Mouse (Mus musculus) liver, adult 2 months (tissue): Measurements from ENCODE around the gene Zdhhc13. TPM values are rescaled to one million over a fixed set of nuclear protein-coding genes. Genes with fewer than 3 reads are reported as not detected.

Source experiments
- DNase-seq: peaks from one replicate; pipeline ENCODE4 v3.0.0-alpha.2; 2011; ENCODE audit warnings: low read depth, low spot score; ENCODE audit errors: extremely low read depth
- H3K27ac ChIP-seq: fragments of 200-500 bp; replicated peaks from 2 replicates; pipeline ENCODE4 v1.5.1; 2012; ENCODE audit warnings: low read depth, mild to moderate bottlenecking, control low read depth, inconsistent platforms, low read length; ENCODE audit not compliant: insufficient read depth
- H3K27me3 ChIP-seq: fragments of 200-500 bp; 2 replicates; pipeline ENCODE4 v1.6.1; 2012; ENCODE audit warnings: mild to moderate bottlenecking, moderate library complexity, low read length, inconsistent platforms; ENCODE audit not compliant: control insufficient read depth, insufficient read depth
- H3K36me3 ChIP-seq: fragments of 200-500 bp; 2 replicates; pipeline ENCODE4 v1.6.1; 2012; ENCODE audit warnings: low read length, inconsistent platforms; ENCODE audit not compliant: control insufficient read depth, insufficient read depth
- H3K4me1 ChIP-seq: fragments of 200-500 bp; 2 replicates; pipeline ENCODE4 v1.6.1; 2011; ENCODE audit warnings: low read length; ENCODE audit not compliant: control insufficient read depth, insufficient read depth
- H3K4me3 ChIP-seq: fragments of 200-500 bp; 2 replicates; pipeline ENCODE4 v1.5.1; 2011; ENCODE audit warnings: low read depth, mild to moderate bottlenecking, control low read depth, low read length, moderate library complexity; ENCODE audit not compliant: insufficient read depth
- H3K79me2 ChIP-seq: fragments of 200-500 bp; 2 replicates; pipeline ENCODE4 v1.6.1; 2012; ENCODE audit warnings: inconsistent platforms, mild to moderate bottlenecking, low read length, moderate library complexity; ENCODE audit not compliant: control insufficient read depth, insufficient read depth
- H3K9ac ChIP-seq: fragments of 200-500 bp; 2 replicates; pipeline ENCODE4 v1.6.1; 2012; ENCODE audit warnings: low read depth, mild to moderate bottlenecking, control low read depth, inconsistent platforms, low read length
- CTCF ChIP-seq: fragments of 200-500 bp; IDR thresholded peaks from 2 replicates; pipeline ENCODE4 v1.5.1; 2011; ENCODE audit warnings: low read depth, low read length, control low read depth
- POLR2A ChIP-seq: fragments of 200-500 bp; IDR thresholded peaks from 2 replicates; pipeline ENCODE4 v1.6.1; 2011; ENCODE audit warnings: low read length, control low read depth; ENCODE audit not compliant: insufficient read depth; ENCODE audit errors: extremely low read depth
- WGBS: fragments of 180-500 bp; shearing (Covaris S2); methylation state at CpG from one replicate; pipeline ENCODE4 v1.1.7; 2018; 5-methylcytosine and 5-hydroxymethylcytosine counted together
- polyA plus RNA-seq: library from polyadenylated mRNA; depleted of rRNA; stranded (reverse); fragments of >200 nt; gene quantifications from 2 replicates; pipeline ENCODE4 v1.2.3, GENCODE M21; 2012
- total RNA-seq: library from RNA; depleted of rRNA; stranded (reverse); fragments of >200 nt; gene quantifications from 2 replicates; pipeline ENCODE4 v1.2.3, GENCODE M21; 2014

The Zdhhc13 gene
- total and polyA plus RNA-seq, 2 experiments = 3.0 to 6.2 TPM

- TF ChIP-seq CTCF (no peak), POLR2A (no peak)
- 41% methylated on average over 3 of the region's 3 CpGs for WGBS
- no peaks in the 10 kb centered on the region for H3K36me3 ChIP-seq
- no peaks in the 10 kb centered on the region for H3K79me2 ChIP-seq
- no peak overlapping the region for H3K4me3 ChIP-seq
- H3K4me1 ChIP-seq = no peaks in the 10 kb centered on the region
- no peaks in the 10 kb centered on the region for H3K27me3 ChIP-seq
- peak; percentile 49 for DNase-seq
- H3K9ac ChIP-seq = no peak overlapping the region
- no peak overlapping the region for H3K27ac ChIP-seq
Measured at GRCm38 (mm10) chr7:48755825-48756224, 33.0 kb upstream of the Zdhhc13 start.

DNA sequence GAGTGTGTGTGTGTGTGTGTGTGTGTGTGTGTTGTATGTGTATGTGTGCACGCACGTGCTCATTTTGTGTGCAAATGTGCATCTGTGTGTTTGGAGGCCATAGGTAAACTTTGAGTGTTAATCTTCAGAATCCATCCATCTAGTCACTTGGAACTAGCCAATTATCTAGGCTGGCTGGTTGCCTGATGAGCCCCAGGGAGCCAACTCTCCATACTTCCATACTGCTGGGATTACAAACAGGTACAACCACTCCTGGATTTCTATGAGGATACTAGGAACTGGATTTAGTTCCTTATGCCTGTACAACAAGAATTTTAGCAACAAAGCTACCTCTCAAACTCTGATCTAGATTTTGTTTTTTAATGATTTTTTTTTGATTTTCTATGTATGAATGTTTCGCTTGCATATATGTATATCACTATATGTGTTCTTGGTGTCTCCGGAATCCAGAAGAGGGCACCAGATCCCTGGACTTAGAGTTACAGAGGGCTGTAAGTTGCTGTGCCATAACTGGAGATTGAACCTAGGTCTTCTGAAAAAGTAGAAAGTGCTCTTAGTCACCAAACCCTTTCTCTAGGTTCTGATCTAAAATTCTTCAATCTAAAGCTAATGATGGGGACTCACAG, 32.4 kb upstream of the Zdhhc13 start:
- H3K36me3 ChIP-seq = no peaks in the 10 kb centered on the region
- TF ChIP-seq CTCF = no peak
- no peak for TF ChIP-seq POLR2A
- no peaks in the 10 kb centered on the region for H3K4me1 ChIP-seq
- no peaks in the 10 kb centered on the region for H3K79me2 ChIP-seq
- H3K9ac ChIP-seq = no peak overlapping the region
- no peak for DNase-seq
- H3K27ac ChIP-seq = no peak overlapping the region
- H3K4me3 ChIP-seq = no peak overlapping the region
- 97% methylated on average over 4 of the region's 4 CpGs for WGBS
- H3K27me3 ChIP-seq = no peaks in the 10 kb centered on the region

- no peak for DNase-seq
- no peak overlapping the region for H3K4me3 ChIP-seq
- no peak for TF ChIP-seq CTCF
- TF ChIP-seq POLR2A = no peak
- no peak overlapping the region for H3K27ac ChIP-seq
- H3K79me2 ChIP-seq = no peaks in the 10 kb centered on the region
- H3K36me3 ChIP-seq = no peaks in the 10 kb centered on the region
- WGBS = 77% methylated on average over 1 of the region's 1 CpGs
- H3K9ac ChIP-seq = no peak overlapping the region
- H3K27me3 ChIP-seq = no peaks in the 10 kb centered on the region
- H3K4me1 ChIP-seq = no peaks in the 10 kb centered on the region
Measured at GRCm38 (mm10) chr7:48758083-48758482, 30.7 kb upstream of the Zdhhc13 start.

DNA sequence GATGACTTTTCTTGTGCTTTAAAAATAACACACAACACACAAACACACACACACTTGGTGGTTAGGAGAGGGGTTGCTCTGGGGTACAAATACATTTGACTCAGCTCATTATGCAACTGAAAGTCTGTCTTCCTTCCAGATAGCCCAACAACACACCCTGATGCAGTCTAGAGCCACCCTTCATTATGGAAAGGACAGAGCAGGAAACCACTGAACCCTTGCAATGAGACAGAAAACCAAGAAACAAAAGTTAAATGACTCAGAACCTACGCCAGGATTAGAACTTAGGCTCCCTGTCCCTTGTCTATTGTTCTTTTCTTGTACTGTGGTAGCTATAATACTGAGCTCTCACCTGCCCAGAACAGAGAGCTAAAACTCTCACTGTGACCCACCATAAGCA, 28.0 kb upstream of the Zdhhc13 start:
- TF ChIP-seq CTCF (no peak), POLR2A (no peak)
- Histone ChIP-seq H3K79me2 (no peaks in the 10 kb centered on the region), H3K4me1 (no peaks in the 10 kb centered on the region), H3K9ac (no peak overlapping the region), H3K36me3 (no peaks in the 10 kb centered on the region), H3K27me3 (no peaks in the 10 kb centered on the region), H3K4me3 (no peak overlapping the region), H3K27ac (no peak overlapping the region)
- no peak for DNase-seq
- WGBS = 100% methylated on average over 1 of the region's 1 CpGs

DNA sequence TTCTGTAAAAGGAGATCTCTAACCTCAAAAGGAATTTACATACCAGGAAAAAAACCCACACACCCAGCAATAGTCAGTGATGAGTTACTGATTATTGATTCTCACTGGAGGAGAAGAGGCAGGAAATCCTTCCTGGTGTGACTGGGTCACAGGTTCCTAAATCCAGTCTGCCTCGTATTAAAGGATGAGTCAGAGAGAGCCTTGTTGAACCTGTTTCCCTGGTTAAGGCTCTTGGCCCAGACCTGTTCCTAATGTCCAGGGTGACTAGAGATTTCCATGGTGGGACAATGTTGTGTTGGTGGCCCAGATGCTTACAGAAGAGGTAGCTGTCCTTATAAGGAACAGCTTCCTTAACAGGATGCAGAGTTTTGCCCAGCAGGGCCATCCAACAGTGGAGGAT, 26.5 kb upstream of the Zdhhc13 start:
- no peak overlapping the region for H3K9ac ChIP-seq
- H3K4me1 ChIP-seq = no peaks in the 10 kb centered on the region
- H3K79me2 ChIP-seq = no peaks in the 10 kb centered on the region
- no peaks in the 10 kb centered on the region for H3K36me3 ChIP-seq
- no peak overlapping the region for H3K4me3 ChIP-seq
- WGBS = 71% methylated on average over 1 of the region's 1 CpGs
- no peaks in the 10 kb centered on the region for H3K27me3 ChIP-seq
- no peak for TF ChIP-seq POLR2A
- no peak for DNase-seq
- H3K27ac ChIP-seq = no peak overlapping the region

DNA sequence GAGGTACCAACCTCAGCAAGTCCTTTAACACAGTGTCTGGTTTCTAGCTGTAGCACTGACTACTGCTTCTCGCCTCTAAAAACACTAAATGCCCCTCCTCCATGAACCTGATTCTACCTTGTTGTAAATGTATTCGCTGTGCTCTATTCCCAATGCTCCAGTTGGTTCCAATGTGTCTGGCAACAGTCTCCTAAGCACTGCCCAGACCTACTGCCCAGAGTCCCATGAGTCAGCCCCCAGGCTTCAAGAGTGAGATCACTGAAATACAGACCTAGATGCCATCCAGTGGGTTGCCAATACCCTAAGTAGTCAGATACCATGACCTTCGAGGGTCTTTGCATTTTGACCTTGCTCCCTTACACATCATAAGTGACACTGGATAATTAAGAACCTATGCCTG, 26.1 kb upstream of the Zdhhc13 start:
- H3K79me2 ChIP-seq = no peaks in the 10 kb centered on the region
- DNase-seq = no peak
- H3K36me3 ChIP-seq = no peaks in the 10 kb centered on the region
- no peak overlapping the region for H3K4me3 ChIP-seq
- no peak overlapping the region for H3K27ac ChIP-seq
- H3K9ac ChIP-seq = no peak overlapping the region
- no peaks in the 10 kb centered on the region for H3K27me3 ChIP-seq
- no peaks in the 10 kb centered on the region for H3K4me1 ChIP-seq
- 86% methylated on average over 3 of the region's 3 CpGs for WGBS
- TF ChIP-seq CTCF (no peak), POLR2A (no peak)
